Mouse (Mus musculus): ENCODE data around the gene Cngb1.
"Not testable (repeated sequence)": the region's sequence is repeated elsewhere in the genome, so short reads cannot be mapped to it uniquely, and the experiment has no call there.

Gene Cngb1

GRCm38 (mm10) chr8:95247277-95247676 is 59.1 kb downstream of the Cngb1 start:
- DNase-seq (ENCODE audit: low spot score in 2 of 2), result no peak

GRCm38 (mm10) chr8:95245180-95245579 is 61.2 kb downstream of the Cngb1 start:
- DNase-seq (ENCODE audit: low spot score in 2 of 2), result peak in 1 of 2 experiments; percentile 12

GRCm38 (mm10) chr8:95243853-95244252 is 62.5 kb downstream of the Cngb1 start:
- no peak for DNase-seq (ENCODE audit: low spot score in 2 of 2)

- DNase-seq (ENCODE audit: low spot score in 2 of 2), result peak; percentile 44 to 55
Measured at GRCm38 (mm10) chr8:95242826-95243571, 63.4 kb downstream of the Cngb1 start.

GRCm38 (mm10) chr8:95242099-95242825 is 64.1 kb downstream of the Cngb1 start:
- no peak for DNase-seq (ENCODE audit: low spot score in 2 of 2)

GRCm38 (mm10) chr8:95235683-95236082 is 70.7 kb downstream of the Cngb1 start:
- DNase-seq (ENCODE audit: low spot score in 2 of 2), result peak; percentile 85 to 86

GRCm38 (mm10) chr8:95230086-95230485 is 76.3 kb downstream of the Cngb1 start:
- not testable (repeated sequence) for DNase-seq (ENCODE audit: low spot score in 2 of 2)

GRCm38 (mm10) chr8:95227151-95227468 is 79.3 kb downstream of the Cngb1 start:
- DNase-seq (ENCODE audit: low spot score in 2 of 2), result no peak

GRCm38 (mm10) chr8:95226251-95227150 is 79.9 kb downstream of the Cngb1 start:
- no peak for DNase-seq (ENCODE audit: low spot score in 2 of 2)

- no peak for DNase-seq (ENCODE audit: low spot score in 2 of 2)
Measured at GRCm38 (mm10) chr8:95223969-95224368, 82.4 kb downstream of the Cngb1 start.

GRCm38 (mm10) chr8:95221045-95221444 is 85.3 kb downstream of the Cngb1 start:
- no peak for DNase-seq (ENCODE audit: low spot score in 2 of 2)

- no peak for DNase-seq (ENCODE audit: low spot score in 2 of 2)
Measured at GRCm38 (mm10) chr8:95220571-95220998, 85.8 kb downstream of the Cngb1 start.

GRCm38 (mm10) chr8:95219623-95220022 is 86.8 kb downstream of the Cngb1 start:
- no peak for DNase-seq (ENCODE audit: low spot score in 2 of 2)

- no peak for DNase-seq (ENCODE audit: low spot score in 2 of 2)
Measured at GRCm38 (mm10) chr8:95215709-95216360, 90.5 kb downstream of the Cngb1 start.

- DNase-seq (ENCODE audit: low spot score in 2 of 2), result peak; percentile 26 to 33
Measured at GRCm38 (mm10) chr8:95209924-95210323, 96.5 kb downstream of the Cngb1 start.

GRCm38 (mm10) chr8:95205946-95206345 is 100.4 kb downstream of the Cngb1 start:
- DNase-seq (ENCODE audit: low spot score in 2 of 2), result no peak

- DNase-seq (ENCODE audit: low spot score in 2 of 2), result peak; percentile 74 to 81
Measured at GRCm38 (mm10) chr8:95204039-95204380, 102.4 kb downstream of the Cngb1 start.

GRCm38 (mm10) chr8:95203326-95204038 is 102.9 kb downstream of the Cngb1 start:
- no peak for DNase-seq (ENCODE audit: low spot score in 2 of 2)

GRCm38 (mm10) chr8:95202649-95203275 is 103.6 kb downstream of the Cngb1 start, which contains the start of gene Kifc3:
Gene Kifc3 (minus strand): TSS chr8:95202812.
- DNase-seq (ENCODE audit: low spot score in 2 of 2), result no peak

- no peak for DNase-seq (ENCODE audit: low spot score in 2 of 2)
Measured at GRCm38 (mm10) chr8:95202056-95202570, 104.3 kb downstream of the Cngb1 start.
